Mouse (Mus musculus): ENCODE results near the gene Fermt2. TPM values are rescaled to one million over a fixed set of nuclear protein-coding genes. Genes with fewer than 3 reads are reported as not detected.

Fermt2 gene
- polyA plus RNA-seq, 1 experiment from 2014 or later = 175 TPM

DNA sequence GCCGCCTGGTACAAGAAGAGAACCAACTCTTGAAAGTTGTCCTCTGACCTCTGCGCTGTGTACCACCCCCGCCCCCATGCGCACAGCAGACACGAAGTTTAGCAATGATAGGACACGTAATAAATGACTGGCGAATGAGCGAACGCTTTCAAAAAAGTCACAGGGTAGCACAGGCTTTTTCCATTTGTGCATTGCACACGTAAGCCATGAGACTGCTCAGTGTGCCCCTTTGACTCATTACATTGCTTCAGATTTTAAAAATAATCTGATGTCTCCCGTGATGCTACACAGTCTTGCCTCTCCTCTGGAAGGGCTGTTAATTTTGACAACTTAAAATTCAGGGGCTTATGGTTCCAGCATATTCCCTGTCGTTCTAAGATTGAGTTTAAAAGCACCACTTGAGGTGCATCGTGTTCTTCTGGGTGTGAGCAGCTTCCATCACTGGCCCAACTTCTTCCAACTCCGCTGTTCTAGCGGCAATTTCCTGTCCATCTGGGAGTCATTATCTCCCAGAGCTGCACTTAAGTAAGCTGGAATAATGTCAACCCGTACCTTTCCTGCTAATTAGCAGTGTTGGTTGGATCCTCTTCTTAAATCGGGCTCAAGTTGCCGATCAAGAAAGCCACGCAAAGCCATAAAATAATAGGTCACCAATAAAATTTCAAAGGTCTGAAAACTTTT lies 91.5 kb downstream of the Fermt2 start:
- 71% methylated on average over 19 of the region's 19 CpGs for WGBS
- H3K9me3 ChIP-seq = no peaks in the 10 kb centered on the region
- H3K27me3 ChIP-seq (ENCODE audit: insufficient read depth, poor library complexity, severe bottlenecking) = no peaks in the 10 kb centered on the region
- H3K4me1 ChIP-seq = peaks cover 30% of the 10 kb centered on the region
- H3K27ac ChIP-seq = no peak overlapping the region
- H3K4me3 ChIP-seq = no peak overlapping the region
- no peaks in the 10 kb centered on the region for H3K36me3 ChIP-seq
- DNase-seq (ENCODE audit: low spot score) = no peak

DNA sequence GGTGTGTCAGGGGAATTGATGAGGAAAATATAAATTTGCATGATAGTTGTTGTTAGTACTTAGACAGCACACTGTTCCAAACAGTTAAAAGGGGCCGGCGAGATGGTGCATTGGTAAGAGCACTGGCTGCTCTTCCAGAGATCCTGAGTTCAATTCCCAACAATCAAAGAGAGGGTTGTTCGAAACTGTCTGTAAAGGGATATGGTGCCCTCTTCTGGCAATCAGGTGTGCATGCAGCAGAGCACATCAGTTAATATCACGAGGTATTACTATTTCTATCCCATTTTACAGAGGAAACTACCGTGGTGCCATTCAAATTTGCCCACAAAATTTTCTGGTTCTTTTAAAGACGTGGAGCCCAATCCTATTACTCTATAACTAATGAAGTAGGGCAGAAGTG lies 95.7 kb downstream of the Fermt2 start:
- H3K4me1 ChIP-seq = peaks cover 22% of the 10 kb centered on the region
- H3K27ac ChIP-seq = no peak overlapping the region
- no peak for DNase-seq (ENCODE audit: low spot score)
- H3K4me3 ChIP-seq = no peak overlapping the region
- no peaks in the 10 kb centered on the region for H3K27me3 ChIP-seq (ENCODE audit: insufficient read depth, poor library complexity, severe bottlenecking)
- H3K9me3 ChIP-seq = 0 out of 2 replicates have a peak, but pooled peaks cover 5% of the 10 kb centered on the region
- WGBS = 66% methylated on average over 6 of the region's 6 CpGs
- H3K36me3 ChIP-seq = no peaks in the 10 kb centered on the region

DNA sequence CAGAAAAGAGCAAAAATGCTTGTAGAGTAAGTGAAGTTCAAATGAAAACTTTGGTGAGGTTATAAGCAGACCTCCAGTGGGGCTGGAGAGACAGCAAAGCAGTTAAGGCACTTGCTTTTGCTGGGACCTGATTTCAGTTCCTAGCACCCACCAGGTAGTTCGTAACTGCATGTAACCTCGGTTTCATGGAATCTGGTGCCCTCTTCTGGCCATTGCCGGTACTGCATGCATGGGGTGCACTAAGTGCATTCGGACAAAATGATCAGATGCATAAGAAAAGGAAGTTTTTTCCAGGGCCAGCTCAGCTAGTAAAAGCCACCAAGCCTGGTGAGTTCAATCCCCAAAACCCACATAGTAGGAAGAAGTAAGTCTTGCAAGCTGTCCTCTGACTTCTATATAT lies 97.9 kb downstream of the Fermt2 start:
- H3K27me3 ChIP-seq (ENCODE audit: insufficient read depth, poor library complexity, severe bottlenecking) = no peaks in the 10 kb centered on the region

GRCm38 (mm10) chr14:45430066-45430842 lies 99.7 kb downstream of the Fermt2 start:
- no peaks in the 10 kb centered on the region for H3K36me3 ChIP-seq
- peaks cover 6% of the 10 kb centered on the region; the same call in 1 of the 2 replicates for H3K4me1 ChIP-seq
- H3K9me3 ChIP-seq = peaks cover 8% of the 10 kb centered on the region; the same call in 1 of the 2 replicates
- H3K27ac ChIP-seq = no peak overlapping the region
- H3K27me3 ChIP-seq (ENCODE audit: insufficient read depth, poor library complexity, severe bottlenecking) = no peaks in the 10 kb centered on the region
- no peak overlapping the region for H3K4me3 ChIP-seq
- DNase-seq (ENCODE audit: low spot score) = no peak
- 86% methylated on average over 13 of the region's 13 CpGs for WGBS

More for the DNA sequence above, 97.9 kb downstream of the Fermt2 start:
- DNase-seq (ENCODE audit: low spot score) = no peak
- WGBS = 65% methylated on average over 4 of the region's 4 CpGs
- H3K4me3 ChIP-seq = no peak overlapping the region
- peaks cover 5% of the 10 kb centered on the region; the same call in 1 of the 2 replicates for H3K9me3 ChIP-seq
- no peak overlapping the region for H3K27ac ChIP-seq
- H3K4me1 ChIP-seq = peaks cover 10% of the 10 kb centered on the region; the same call in 1 of the 2 replicates
- H3K36me3 ChIP-seq = no peaks in the 10 kb centered on the region

- H3K4me3 ChIP-seq = no peak overlapping the region
- H3K4me1 ChIP-seq = no peaks in the 10 kb centered on the region
- peaks cover 3% of the 10 kb centered on the region; the same call in 1 of the 2 replicates for H3K9me3 ChIP-seq
- no peaks in the 10 kb centered on the region for H3K36me3 ChIP-seq
- no peak for DNase-seq (ENCODE audit: low spot score)
- H3K27ac ChIP-seq = no peak overlapping the region
- WGBS = 11% methylated on average over 5 of the region's 5 CpGs
- no peaks in the 10 kb centered on the region for H3K27me3 ChIP-seq (ENCODE audit: insufficient read depth, poor library complexity, severe bottlenecking)
Measured at GRCm38 (mm10) chr14:45423220-45423619, 106.7 kb downstream of the Fermt2 start.

GRCm38 (mm10) chr14:45422371-45422770 lies 107.5 kb downstream of the Fermt2 start:
- no peak for DNase-seq (ENCODE audit: low spot score)
- Histone ChIP-seq H3K36me3 (no peaks in the 10 kb centered on the region), H3K27ac (no peak overlapping the region), H3K9me3 (peaks cover 3% of the 10 kb centered on the region; the same call in 1 of the 2 replicates), H3K27me3 (ENCODE audit: insufficient read depth, poor library complexity, severe bottlenecking) (no peaks in the 10 kb centered on the region), H3K4me1 (no peaks in the 10 kb centered on the region), H3K4me3 (no peak overlapping the region)
- WGBS = 65% methylated on average over 4 of the region's 4 CpGs

DNA sequence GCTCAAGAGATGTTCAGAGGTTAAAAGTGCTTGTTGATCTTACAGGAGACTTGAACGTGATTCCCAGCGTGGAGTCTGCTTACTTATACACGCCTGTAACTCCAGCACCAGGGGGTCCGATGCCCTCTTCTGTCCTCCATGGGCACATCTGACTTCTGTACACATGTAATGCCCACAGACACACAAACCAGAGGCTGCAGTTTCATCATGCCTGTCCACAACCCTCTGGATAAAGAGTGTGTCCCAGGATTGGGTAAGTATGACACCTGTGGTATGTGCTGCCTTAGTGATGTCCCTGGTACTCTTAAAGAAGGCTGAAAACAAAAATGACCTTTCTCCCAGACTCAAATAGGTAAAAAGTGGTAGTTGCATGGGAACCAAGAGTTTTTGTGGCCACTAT lies 110.6 kb downstream of the Fermt2 start:
- Histone ChIP-seq H3K27ac (no peak overlapping the region), H3K4me1 (no peaks in the 10 kb centered on the region), H3K9me3 (no peaks in the 10 kb centered on the region), H3K4me3 (no peak overlapping the region), H3K27me3 (ENCODE audit: insufficient read depth, poor library complexity, severe bottlenecking) (no peaks in the 10 kb centered on the region), H3K36me3 (no peaks in the 10 kb centered on the region)
- DNase-seq (ENCODE audit: low spot score) = no peak
- WGBS = 67% methylated on average over 4 of the region's 4 CpGs

DNA sequence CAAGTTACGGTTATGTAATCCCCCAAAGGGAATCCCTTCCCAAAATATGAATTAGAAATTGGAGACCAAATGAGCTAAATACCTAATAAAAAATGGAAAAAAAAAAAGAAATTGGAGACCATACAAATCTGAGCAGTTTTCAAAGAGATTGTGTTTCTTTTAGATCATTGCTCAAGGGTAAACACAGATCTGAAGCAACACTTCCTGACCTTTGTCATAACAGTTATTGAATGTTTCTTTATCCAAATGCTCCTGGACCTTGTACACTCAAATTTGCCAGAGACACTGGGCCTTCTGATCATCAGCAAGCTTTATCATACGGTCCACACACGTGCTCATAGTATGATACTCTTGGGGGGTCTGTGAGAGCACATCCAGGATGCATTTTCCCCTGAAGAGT lies 111.4 kb downstream of the Fermt2 start:
- H3K4me1 ChIP-seq = no peaks in the 10 kb centered on the region
- no peak overlapping the region for H3K27ac ChIP-seq
- no peak for DNase-seq (ENCODE audit: low spot score)
- no peaks in the 10 kb centered on the region for H3K9me3 ChIP-seq
- H3K27me3 ChIP-seq (ENCODE audit: insufficient read depth, poor library complexity, severe bottlenecking) = no peaks in the 10 kb centered on the region
- H3K36me3 ChIP-seq = no peaks in the 10 kb centered on the region
- WGBS = 78% methylated on average over 3 of the region's 3 CpGs
- H3K4me3 ChIP-seq = no peak overlapping the region

DNA sequence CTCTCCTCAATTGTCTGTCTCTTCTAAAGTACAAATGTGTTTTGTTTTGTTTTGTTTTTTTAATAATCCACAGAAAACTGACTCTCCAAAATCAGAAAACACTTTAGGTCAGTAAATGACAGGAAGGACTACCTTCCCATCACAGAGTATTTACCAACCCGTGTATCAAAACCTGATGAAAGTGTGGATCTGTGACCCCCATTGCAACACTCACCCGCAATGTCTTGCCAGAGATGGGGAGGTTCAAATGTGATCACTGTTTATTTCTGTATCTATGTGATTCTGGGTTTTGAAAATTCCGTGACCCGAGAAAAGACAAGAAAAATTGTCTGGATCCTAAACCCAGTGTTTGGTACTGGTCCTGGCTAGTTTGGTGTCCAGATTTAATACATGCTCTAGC lies 113.7 kb downstream of the Fermt2 start:
- WGBS = 80% methylated on average over 4 of the region's 4 CpGs
- no peak for DNase-seq (ENCODE audit: low spot score)
- Histone ChIP-seq H3K27ac (no peak overlapping the region), H3K9me3 (no peaks in the 10 kb centered on the region), H3K36me3 (no peaks in the 10 kb centered on the region), H3K4me3 (no peak overlapping the region), H3K4me1 (no peaks in the 10 kb centered on the region), H3K27me3 (ENCODE audit: insufficient read depth, poor library complexity, severe bottlenecking) (no peaks in the 10 kb centered on the region)

Other genes starting within 250 kb of the Fermt2 start
- 47.3 and 52.8 TPM in 2 replicates for gene Ero1l, start 211.3 kb downstream of the Fermt2 start, polyA plus RNA-seq (2016; fragmentation: Nextera tagmentation; extraction: Ambion mirVana)
- gene Psmc6, start 200.3 kb downstream of the Fermt2 start, polyA plus RNA-seq (2016; fragmentation: Nextera tagmentation; extraction: Ambion mirVana) = 146 and 161 TPM in 2 replicates
- gene Styx, start 179.0 kb downstream of the Fermt2 start, polyA plus RNA-seq (2016; fragmentation: Nextera tagmentation; extraction: Ambion mirVana) = 45.3 and 49.6 TPM in 2 replicates
- 34.9 and 54.4 TPM in 2 replicates for gene Gnpnat1, start 125.2 kb downstream of the Fermt2 start, polyA plus RNA-seq (2016; fragmentation: Nextera tagmentation; extraction: Ambion mirVana)
- gene Ddhd1, start 128.0 kb upstream of the Fermt2 start, polyA plus RNA-seq (2016; fragmentation: Nextera tagmentation; extraction: Ambion mirVana) = 9.5 and 10.0 TPM in 2 replicates